Mouse (Mus musculus) small intestine, adult 2 months (tissue): ENCODE data around the gene Eif4b. TPM values are rescaled to one million over a fixed set of nuclear protein-coding genes. Genes with fewer than 3 reads are reported as not detected.
"Not testable (repeated sequence)": the region's sequence is repeated elsewhere in the genome, so short reads cannot be mapped to it uniquely, and the experiment has no call there.

Experiments
- H3K27ac ChIP-seq: fragments of 200-500 bp; 2 replicates; pipeline ENCODE4 v1.5.1; 2012; ENCODE audit warnings: low read depth, low read length, control low read depth, inconsistent platforms; ENCODE audit not compliant: insufficient read depth
- H3K27me3 ChIP-seq: fragments of 200-500 bp; 2 replicates; pipeline ENCODE4 v1.6.1; 2012; ENCODE audit warnings: mild to moderate bottlenecking, moderate library complexity, low read length, inconsistent platforms; ENCODE audit not compliant: control insufficient read depth, insufficient read depth
- H3K36me3 ChIP-seq: fragments of 200-500 bp; 2 replicates; pipeline ENCODE4 v1.6.1; 2012; ENCODE audit warnings: mild to moderate bottlenecking, low read length, control low read depth, inconsistent platforms; ENCODE audit not compliant: control insufficient read depth, insufficient read depth
- H3K4me1 ChIP-seq: fragments of 200-500 bp; 2 replicates; pipeline ENCODE4 v1.6.1; 2012; ENCODE audit warnings: low read length, inconsistent platforms, mixed read lengths; ENCODE audit not compliant: control insufficient read depth, insufficient read depth, insufficient read length
- H3K4me3 ChIP-seq: fragments of 200-500 bp; 2 replicates; pipeline ENCODE4 v1.5.1; 2012; ENCODE audit warnings: low read depth, mild to moderate bottlenecking, control low read depth, inconsistent platforms, low read length, moderate library complexity
- CTCF ChIP-seq: fragments of 200-500 bp; IDR thresholded peaks from 2 replicates; pipeline ENCODE4 v1.5.1; 2012; ENCODE audit warnings: low read depth, mild to moderate bottlenecking, control low read depth, inconsistent platforms, low read length, moderate library complexity, mixed read lengths; ENCODE audit not compliant: insufficient replicate concordance, insufficient read length; ENCODE audit errors: extremely low read depth
- POLR2A ChIP-seq: fragments of 200-500 bp; IDR thresholded peaks from 2 replicates; pipeline ENCODE4 v1.6.1; 2012; ENCODE audit warnings: low read depth, mild to moderate bottlenecking, control low read depth, inconsistent platforms, low read length, moderate library complexity
- WGBS: fragments of 180-500 bp; shearing (Covaris S2); methylation state at CpG from one replicate; pipeline ENCODE4 v1.1.7; 2018; 5-methylcytosine and 5-hydroxymethylcytosine counted together
- polyA plus RNA-seq: library from polyadenylated mRNA; depleted of rRNA; stranded (reverse); fragments of >200 nt; gene quantifications from 2 replicates; pipeline ENCODE4 v1.2.3, GENCODE M21; 2012

Gene Eif4b
- polyA plus RNA-seq, 1 experiment: 54.7 TPM

GRCm38 (mm10) chr15:102074876-102075585, 1.5 kb downstream of the Eif4b start:
- Histone ChIP-seq H3K36me3 (peaks cover 2% of the 10 kb centered on the region; the same call in 1 of the 2 replicates), H3K4me1 (peaks cover 5% of the 10 kb centered on the region; the same call in 1 of the 2 replicates), H3K27me3 (no peaks in the 10 kb centered on the region), H3K27ac (peak overlapping the region; percentile 73; the same call in 1 of the 2 replicates), H3K4me3 (no peak overlapping the region; the same call in 1 of the 2 replicates)
- TF ChIP-seq CTCF (no peak), POLR2A (no peak)
- WGBS: 4% methylated on average over 11 of the region's 11 CpGs

DNA sequence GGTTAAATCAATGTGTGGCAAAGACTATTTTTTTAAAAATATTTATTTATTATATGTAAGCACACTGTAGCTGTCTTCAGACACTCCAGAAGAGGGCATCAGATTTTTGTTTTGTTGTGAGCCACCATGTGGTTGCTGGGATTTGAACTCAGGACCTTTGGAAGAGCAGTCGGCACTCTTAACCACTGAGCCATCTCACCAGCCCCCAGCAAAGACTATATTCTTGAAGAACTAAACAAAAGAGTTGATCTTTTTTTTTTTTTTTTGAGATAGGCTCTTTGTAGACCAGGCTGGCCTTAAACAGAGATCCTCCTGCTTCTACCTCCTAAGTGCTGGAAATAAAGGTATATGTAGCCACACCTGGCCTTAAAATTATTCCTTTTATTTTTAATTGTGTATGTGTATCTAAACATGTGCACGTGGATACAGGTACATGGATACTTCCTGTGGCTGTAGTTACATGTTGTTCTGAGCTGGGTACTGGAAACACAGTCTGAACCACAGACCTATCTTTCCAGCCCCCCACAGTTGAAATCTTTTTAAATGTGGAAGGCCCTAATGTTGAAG, 3.6 kb downstream of the Eif4b start:
- Histone ChIP-seq H3K36me3 (peaks cover 11% of the 10 kb centered on the region), H3K4me3 (no peak overlapping the region), H3K4me1 (peaks cover 7% of the 10 kb centered on the region; the same call in 1 of the 2 replicates), H3K27me3 (no peaks in the 10 kb centered on the region), H3K27ac (no peak overlapping the region)
- 55% methylated on average over 2 of the region's 2 CpGs for WGBS
- TF ChIP-seq POLR2A (no peak), CTCF (no peak)

DNA sequence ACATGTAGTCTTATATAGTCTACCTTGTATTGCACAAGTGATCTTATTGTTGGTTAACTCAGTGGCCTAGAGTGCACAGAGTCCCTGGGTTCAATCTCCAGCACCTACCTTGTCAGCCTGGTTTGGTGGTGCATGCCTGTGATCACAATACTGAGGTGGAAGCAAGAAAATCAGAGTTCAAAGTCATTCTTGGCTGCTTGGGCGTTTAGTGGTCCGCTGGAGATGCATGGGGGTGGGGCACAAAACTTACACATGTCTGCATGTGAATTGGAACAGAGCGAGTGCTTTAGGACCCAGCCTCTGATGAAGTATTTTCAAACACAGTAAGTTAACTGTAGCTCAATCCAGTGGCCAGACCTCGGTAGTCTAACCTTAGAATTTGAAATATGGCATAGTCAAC, 5.6 kb downstream of the Eif4b start:
- H3K27ac ChIP-seq: no peak overlapping the region
- peaks cover 7% of the 10 kb centered on the region; the same call in 1 of the 2 replicates for H3K4me1 ChIP-seq
- H3K27me3 ChIP-seq: no peaks in the 10 kb centered on the region
- 58% methylated on average over 4 of the region's 4 CpGs for WGBS
- H3K4me3 ChIP-seq: no peak overlapping the region
- no peak for TF ChIP-seq POLR2A
- TF ChIP-seq CTCF: no peak
- H3K36me3 ChIP-seq: peaks cover 27% of the 10 kb centered on the region

- WGBS: 58% methylated on average over 8 of the region's 8 CpGs
- not testable (repeated sequence) for H3K4me1 ChIP-seq, H3K27ac ChIP-seq
Measured at GRCm38 (mm10) chr15:102079924-102080323, 6.4 kb downstream of the Eif4b start.

DNA sequence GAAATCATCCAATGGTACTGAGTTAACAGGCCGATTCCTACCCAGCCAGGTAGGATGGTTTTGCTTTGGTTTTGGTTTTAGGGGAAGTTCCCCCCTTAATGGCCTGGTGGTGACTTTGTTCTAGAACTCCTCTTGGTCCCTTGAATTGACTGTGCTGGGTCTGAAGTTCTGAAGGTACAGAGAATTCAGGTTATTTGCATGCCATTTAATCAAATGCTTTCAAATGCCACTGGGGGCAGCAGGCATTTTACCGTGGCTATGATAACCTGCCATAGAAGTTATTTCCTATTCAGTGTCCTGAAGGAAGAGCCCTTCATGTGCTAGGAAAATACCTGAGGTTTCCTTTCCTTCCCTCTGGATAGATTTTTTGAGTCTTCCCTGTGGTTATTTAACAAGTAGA, 6.9 kb downstream of the Eif4b start:
- no peak for TF ChIP-seq POLR2A
- no peak for TF ChIP-seq CTCF
- H3K36me3 ChIP-seq: peaks cover 36% of the 10 kb centered on the region
- H3K27ac ChIP-seq: no peak overlapping the region
- H3K4me3 ChIP-seq: no peak overlapping the region
- H3K4me1 ChIP-seq: peaks cover 7% of the 10 kb centered on the region; the same call in 1 of the 2 replicates
- 35% methylated on average over 2 of the region's 2 CpGs for WGBS
- H3K27me3 ChIP-seq: no peaks in the 10 kb centered on the region

More at GRCm38 (mm10) chr15:102079924-102080323, 6.4 kb downstream of the Eif4b start:
- not testable (repeated sequence) for H3K27me3 ChIP-seq, H3K4me3 ChIP-seq
- peaks cover 33% of the 10 kb centered on the region for H3K36me3 ChIP-seq

DNA sequence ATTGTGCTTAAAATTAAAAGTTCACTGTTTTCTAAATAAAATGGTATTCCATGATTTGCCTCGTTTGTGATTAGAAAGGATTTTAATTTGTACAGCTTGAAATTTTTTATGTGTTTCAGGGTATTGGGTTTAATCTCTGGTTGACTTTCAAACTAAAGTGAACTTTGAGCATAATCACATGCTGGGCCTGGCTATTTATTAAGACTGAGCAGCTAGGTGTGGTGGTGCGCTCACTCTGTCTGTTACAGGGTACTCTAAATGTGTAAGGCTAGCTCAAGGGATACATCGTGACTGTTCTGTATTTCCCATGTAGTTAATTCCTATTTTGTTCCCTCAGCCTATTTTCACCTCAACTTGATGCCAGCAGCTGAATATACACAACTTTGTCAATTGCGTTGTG, 8.6 kb downstream of the Eif4b start:
- Histone ChIP-seq H3K36me3 (peaks cover 50% of the 10 kb centered on the region), H3K27me3 (no peaks in the 10 kb centered on the region), H3K27ac (no peak overlapping the region; the same call in 1 of the 2 replicates), H3K4me1 (peaks cover 7% of the 10 kb centered on the region; the same call in 1 of the 2 replicates), H3K4me3 (no peak overlapping the region)
- TF ChIP-seq CTCF (no peak), POLR2A (no peak)
- WGBS: 57% methylated on average over 4 of the region's 4 CpGs

DNA sequence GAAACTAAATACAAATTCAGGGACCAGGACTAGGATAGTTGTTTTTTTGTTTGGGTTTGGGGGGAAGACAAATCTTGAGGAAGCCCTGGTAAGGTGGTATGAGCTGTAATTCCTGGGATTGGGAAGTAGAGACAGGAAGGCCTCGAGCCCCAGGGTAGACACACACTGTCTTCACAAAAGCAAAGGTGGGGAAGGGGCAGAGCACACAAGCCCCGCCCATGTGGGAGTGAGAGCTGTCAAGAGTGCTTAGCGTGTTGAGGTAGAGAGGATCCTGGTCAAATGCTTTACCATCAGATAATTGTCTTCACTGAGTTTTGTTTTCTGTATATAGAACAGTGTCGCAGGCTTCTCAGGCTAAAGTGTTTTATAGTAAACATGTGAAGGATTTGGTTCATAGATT, 9.5 kb downstream of the Eif4b start:
- no peak for TF ChIP-seq CTCF
- Histone ChIP-seq H3K36me3 (peaks cover 56% of the 10 kb centered on the region), H3K27me3 (no peaks in the 10 kb centered on the region), H3K27ac (no peak overlapping the region), H3K4me1 (peaks cover 7% of the 10 kb centered on the region; the same call in 1 of the 2 replicates), H3K4me3 (no peak overlapping the region)
- WGBS: 79% methylated on average over 4 of the region's 4 CpGs
